Mouse (Mus musculus) urinary bladder, adult 18-20 months (tissue): ENCODE measurements around the gene Ankrd42.
A peak's percentile ranks its signal among the peaks of the same experiment; 100 is the strongest.

Experiments used
- DNase-seq, 2 experiments: peaks; one replicate each; pipeline ENCODE4 v3.0.0; 2022; ENCODE audit warnings: low spot score in 2 of 2, mixed read lengths in 2 of 2

The Ankrd42 gene

GRCm38 (mm10) chr7:92637021-92637625, at the start of gene Ankrd42:
TSS of gene Ankrd42 (minus strand) at chr7:92637142.
- peak; percentile 86 to 93 for DNase-seq

GRCm38 (mm10) chr7:92677346-92677745, 40.4 kb upstream of the Ankrd42 start:
- DNase-seq = peak in 1 of 2 experiments; percentile 12

- no peak for DNase-seq
These were observed 38.2 kb upstream of the Ankrd42 start for GRCm38 (mm10) chr7:92675131-92675530.

- peak; percentile 86 to 95 for DNase-seq
These were observed 32.8 kb upstream of the Ankrd42 start, which contains the start of gene Pcf11 for GRCm38 (mm10) chr7:92669507-92670471. TSS of gene Pcf11 (minus strand) at chr7:92669934.

GRCm38 (mm10) chr7:92668791-92669506, 32.0 kb upstream of the Ankrd42 start:
- DNase-seq = peak; percentile 29 to 60

- peak; percentile 23 to 36 for DNase-seq
These were observed 29.4 kb upstream of the Ankrd42 start for GRCm38 (mm10) chr7:92666274-92666820.

- no peak for DNase-seq
These were observed 21.1 kb upstream of the Ankrd42 start for GRCm38 (mm10) chr7:92658050-92658449.

- no peak for DNase-seq
These were observed 19.4 kb upstream of the Ankrd42 start for GRCm38 (mm10) chr7:92656386-92656785.

- DNase-seq = no peak
These were observed 16.4 kb upstream of the Ankrd42 start for GRCm38 (mm10) chr7:92653329-92653728.

- DNase-seq = no peak
These were observed 10.8 kb upstream of the Ankrd42 start for GRCm38 (mm10) chr7:92647790-92648189.

GRCm38 (mm10) chr7:92642358-92642757, 5.4 kb upstream of the Ankrd42 start:
- DNase-seq = no peak

- DNase-seq = no peak
These were observed 1.1 kb upstream of the Ankrd42 start for GRCm38 (mm10) chr7:92638050-92638449.

- no peak for DNase-seq
These were observed 489 bp downstream of the Ankrd42 start for GRCm38 (mm10) chr7:92636295-92637011.

GRCm38 (mm10) chr7:92630167-92630566, 6.8 kb downstream of the Ankrd42 start:
- no peak for DNase-seq

- no peak for DNase-seq
These were observed 12.5 kb downstream of the Ankrd42 start for GRCm38 (mm10) chr7:92624488-92624887.

GRCm38 (mm10) chr7:92610830-92611229, 26.1 kb downstream of the Ankrd42 start:
- DNase-seq = no peak

- no peak for DNase-seq
These were observed 32.0 kb downstream of the Ankrd42 start for GRCm38 (mm10) chr7:92604961-92605360.

GRCm38 (mm10) chr7:92590842-92591241, 46.1 kb downstream of the Ankrd42 start:
- DNase-seq = no peak

- DNase-seq = no peak
These were observed 47.0 kb downstream of the Ankrd42 start for GRCm38 (mm10) chr7:92589986-92590385.

GRCm38 (mm10) chr7:92583567-92583966, 53.4 kb downstream of the Ankrd42 start:
- no peak for DNase-seq
